Mouse (Mus musculus): Measurements from ENCODE around the gene St8sia1.

Gene St8sia1

GRCm38 (mm10) chr6:142789736-142790135, 174.5 kb downstream of the St8sia1 start:
- DNase-seq (ENCODE audit: low spot score in 2 of 2): peak in 1 of 2 experiments; percentile 22

GRCm38 (mm10) chr6:142788042-142788987, 175.9 kb downstream of the St8sia1 start:
- DNase-seq (ENCODE audit: low spot score in 2 of 2): no peak

- no peak for DNase-seq (ENCODE audit: low spot score in 2 of 2)
These were observed 178.1 kb downstream of the St8sia1 start for GRCm38 (mm10) chr6:142786106-142786505.

- no peak for DNase-seq (ENCODE audit: low spot score in 2 of 2)
These were observed 178.9 kb downstream of the St8sia1 start for GRCm38 (mm10) chr6:142785343-142785742.

GRCm38 (mm10) chr6:142781286-142781685, 183.0 kb downstream of the St8sia1 start:
- no peak for DNase-seq (ENCODE audit: low spot score in 2 of 2)

- no peak for DNase-seq (ENCODE audit: low spot score in 2 of 2)
These were observed 183.6 kb downstream of the St8sia1 start for GRCm38 (mm10) chr6:142780574-142781033.

GRCm38 (mm10) chr6:142779812-142780573, 184.3 kb downstream of the St8sia1 start:
- no peak for DNase-seq (ENCODE audit: low spot score in 2 of 2)

- DNase-seq (ENCODE audit: low spot score in 2 of 2): no peak
These were observed 185.0 kb downstream of the St8sia1 start for GRCm38 (mm10) chr6:142779045-142779811.

- no peak for DNase-seq (ENCODE audit: low spot score in 2 of 2)
These were observed 187.3 kb downstream of the St8sia1 start for GRCm38 (mm10) chr6:142776935-142777334.

- DNase-seq (ENCODE audit: low spot score in 2 of 2): no peak
These were observed 190.7 kb downstream of the St8sia1 start for GRCm38 (mm10) chr6:142773566-142773965.

- DNase-seq (ENCODE audit: low spot score in 2 of 2): no peak
These were observed 192.6 kb downstream of the St8sia1 start for GRCm38 (mm10) chr6:142771643-142772042.

Data from urinary bladder, postnatal 4 days (tissue).